Mouse (Mus musculus): ENCODE measurements at regions not wholly inside any gene's neighbourhood (a gene's known extent, or its start where the extent isn't known, plus 50 kb on each side); places are given as distances from the start of the nearest gene placed in this dataset.

DNA sequence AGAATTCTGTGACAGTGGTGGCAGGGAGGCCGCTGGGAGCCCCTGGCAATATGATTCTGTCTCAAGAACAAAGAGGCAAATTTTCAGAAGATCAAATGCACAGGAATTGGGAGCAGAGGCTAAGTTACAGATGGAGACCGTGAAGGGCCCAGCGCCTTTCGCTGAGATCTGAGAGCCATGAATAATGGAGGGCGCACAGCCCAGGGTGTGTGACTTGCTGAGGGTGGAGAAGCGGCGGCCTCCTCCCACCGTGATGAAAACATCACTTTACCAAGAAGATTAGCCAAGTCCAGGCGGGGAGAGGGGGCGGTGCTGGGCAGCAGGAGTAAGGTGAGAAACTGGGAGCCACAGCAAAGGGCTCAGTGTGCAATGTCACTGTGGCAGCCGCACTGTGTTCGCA is 77.2 kb upstream of the Unc5a start:
- no peak for TF ChIP-seq CTCF (IDR thresholded peaks at IDR 0.05; ENCODE audit: extremely low read depth, insufficient read depth, low read length)
- no peak for TF ChIP-seq POLR2A (IDR thresholded peaks at IDR 0.05; ENCODE audit: extremely low read depth, insufficient read depth, low read length)

Data from cortical plate, adult 2 months (tissue).